11 mouse cellular contexts compared by ENCODE assay signal in genomic region chr7:110919721-110920120, GRCm38 (mm10). TPM values are rescaled to one million over a fixed set of nuclear protein-coding genes. Genes with fewer than 3 reads are reported as not detected.
DNase-seq lines count a peak whose midpoint lies in the region; ATAC-seq and TF ChIP-seq lines count a peak whose summit lies in the region.
"Had no signal": no experiment of that assay in that cellular context is flagged by ENCODE, and none has a peak within 500 bp of the region (broad histone marks: within the 10 kb centered on the region; RNA-seq: fewer than 3 reads in every experiment).

No protein-coding gene starts in this region.

- no peaks in the 10 kb centered on the region for H3K9me3 ChIP-seq in hindbrain, embryonic 14.5 days (ENCODE audit: control insufficient read depth, low read length)

- H3K4me2 ChIP-seq in hindbrain, embryonic 14.5 days (replicated peaks) = no peak overlapping the region

- intact Hi-C loops in left cerebral cortex, adult 2 months (cut with DNase I) = loop anchor here (5.0 kb wide), 1 partner anchor 32 kb away; no protein-coding TSS in a partner anchor

- peak; percentile 17 for DNase-seq in layer of hippocampus, adult 9-11 months
- no peak for DNase-seq in layer of hippocampus, adult 18-20 months (ENCODE audit: low spot score in 2 of 2)
- DNase-seq in thymus, postnatal 25 days = peak; percentile 59
- DNase-seq in left cerebral cortex, adult 2 months (ENCODE audit: extremely low spot score in 1 of 2, low spot score in 2 of 2) = no peak
- DNase-seq in hindbrain, embryonic 14.5 days (ENCODE audit: low spot score) = no peak
- no peak for DNase-seq in cerebellum, postnatal 14 days
- DNase-seq: cerebellum, postnatal 10 days; retina, postnatal 1 day had no signal

- H3K36me3 ChIP-seq in macrophage (ENCODE audit: inconsistent target) = no peaks in the 10 kb centered on the region
- no peaks in the 10 kb centered on the region for H3K36me3 ChIP-seq in hindbrain, embryonic 14.5 days (replicated peaks; ENCODE audit: control insufficient read depth, insufficient read depth)

- H3K27ac ChIP-seq in bone marrow macrophage, adult 2 months (ENCODE audit: insufficient read depth, low read depth, low read length) = peak overlapping the region; percentile 46
- peak overlapping the region; percentile 82 for H3K27ac ChIP-seq in macrophage
- no peak overlapping the region for H3K27ac ChIP-seq in left cerebral cortex, adult 2 months
- H3K27ac ChIP-seq in hindbrain, embryonic 14.5 days = no peak overlapping the region
- H3K27ac ChIP-seq: hindbrain, postnatal 0 days had no signal

- H3K4me1 ChIP-seq in bone marrow macrophage, adult 2 months (ENCODE audit: control insufficient read depth, insufficient read depth, low read length) = peaks cover 40% of the 10 kb centered on the region
- H3K4me1 ChIP-seq in hindbrain, embryonic 14.5 days (replicated peaks; ENCODE audit: control insufficient read depth, insufficient read depth, low read length) = no peaks in the 10 kb centered on the region

- TF ChIP-seq POLR2A in bone marrow macrophage, adult 2 months (IDR thresholded peaks at IDR 0.05; ENCODE audit: borderline replicate concordance, low read depth, low read length) = no peak

- no peak overlapping the region for H3K9ac ChIP-seq in hindbrain, embryonic 14.5 days

- no peaks in the 10 kb centered on the region for H3K79me2 ChIP-seq in macrophage (ENCODE audit: inconsistent target)

- no peak overlapping the region for H3K4me3 ChIP-seq in bone marrow macrophage, adult 2 months (ENCODE audit: insufficient read depth, low read length)
- H3K4me3 ChIP-seq in macrophage (ENCODE audit: inconsistent target) = no peak overlapping the region
- no peak overlapping the region for H3K4me3 ChIP-seq in left cerebral cortex, adult 2 months
- no peak overlapping the region for H3K4me3 ChIP-seq in hindbrain, embryonic 14.5 days (replicated peaks; ENCODE audit: low read length)

- no peak for ATAC-seq in hindbrain, embryonic 14.5 days (ENCODE audit: low FRiP score)
- ATAC-seq: hindbrain, postnatal 0 days had no signal

- 34% methylated on average over 3 of the region's 3 CpGs for WGBS in macrophage (ENCODE audit: missing documents)
- WGBS in hindbrain, embryonic 14.5 days = 59% methylated on average over 3 of the region's 3 CpGs

- no peak for TF ChIP-seq CTCF in bone marrow macrophage, adult 2 months (IDR thresholded peaks at IDR 0.05; ENCODE audit: low read depth, low read length)
- TF ChIP-seq CTCF in left cerebral cortex, adult 2 months (IDR thresholded peaks at IDR 0.05) = no peak

- no peaks in the 10 kb centered on the region for H3K27me3 ChIP-seq in hindbrain, embryonic 14.5 days (ENCODE audit: control insufficient read depth, insufficient read depth, low read length)

RNA-seq across cellular contexts. Expression of gene Lyve1, which starts 56.7 kb away (rescaled TPM):
- total RNA-seq in layer of hippocampus, adult 18-20 months (2021) = 1 to 10 TPM; 1.3 to 1.9 TPM
- polyA plus RNA-seq in bone marrow macrophage, adult 2 months (2012; ENCODE audit: insufficient read depth, insufficient read length, missing spikeins) = not detected in 2 replicates
- not detected for total RNA-seq in macrophage (2018; cell fraction: chromatin; rRNA removed)
- total RNA-seq in macrophage (2018; cell fraction: cytosol; rRNA removed) = under 1 TPM in 19 of 26 experiments, not detected in 7; 0.06 to 0.36 (median 0.19) TPM
- total RNA-seq in macrophage (2018; cell fraction: nucleus; rRNA removed) = under 1 TPM in 4 of 26 experiments, not detected in 22; 0.17 to 0.89 (median 0.33) TPM
- 0.11 to 0.95 TPM (median 0.12 TPM) in 3 replicates for polyA plus RNA-seq in macrophage (2018)
- total RNA-seq in left cerebral cortex, adult 2 months (2021) = 1 to 10 TPM; 2.0 to 3.4 TPM
- 4.1 and 4.4 TPM in 2 replicates for polyA plus RNA-seq in hindbrain, embryonic 14.5 days (2014; fragmentation: Nextera tagmentation; extraction: Ambion mirVana)

Comparison
In these comparisons a context has a peak if more than half of its experiments do, and no peak if none do; other contexts are left out.
1. DNase-seq: peak in layer of hippocampus, adult 9-11 months (single experiment) and thymus, postnatal 25 days (single experiment); none in layer of hippocampus, adult 18-20 months (0 of 2), left cerebral cortex, adult 2 months (0 of 2), hindbrain, embryonic 14.5 days (single experiment) and cerebellum, postnatal 14 days (0 of 2).
2. H3K27ac ChIP-seq: peak in bone marrow macrophage, adult 2 months (single experiment) and macrophage (single experiment); none in left cerebral cortex, adult 2 months (single experiment) and hindbrain, embryonic 14.5 days (single experiment).